Comparison of ENCODE assay signal across 35 mouse cellular contexts in the genomic region with DNA sequence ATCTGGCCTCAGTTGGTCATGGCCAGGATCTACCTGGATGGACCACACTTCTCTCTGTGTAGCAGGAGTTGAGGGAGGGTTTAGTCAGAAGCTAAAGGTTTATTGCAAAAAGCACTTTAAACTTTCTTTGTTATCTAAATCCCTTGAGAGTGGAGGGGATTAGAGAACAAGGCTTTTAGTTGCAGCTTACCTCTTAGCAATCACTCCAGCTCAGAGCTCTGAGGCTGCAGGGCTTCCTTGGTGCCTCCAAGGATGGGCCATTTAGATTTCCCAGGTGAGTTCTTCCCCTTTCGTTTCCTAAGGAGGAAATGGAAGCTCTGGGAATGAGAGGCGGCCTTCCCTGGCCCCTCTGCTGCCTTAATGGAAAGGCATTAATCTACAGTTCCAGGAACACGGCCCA. TPM values are rescaled to one million over a fixed set of nuclear protein-coding genes. Genes with fewer than 3 reads are reported as not detected.
"Had no signal": no experiment of that assay in that cellular context is flagged by ENCODE, and none has a peak within 500 bp of the region (broad histone marks: within the 10 kb centered on the region; RNA-seq: fewer than 3 reads in every experiment).

No protein-coding gene starts in this region.

- H3K9me3 ChIP-seq: heart, embryonic 10.5 days; heart, embryonic 12.5 days; heart, embryonic 13.5 days; heart, embryonic 15.5 days; hindbrain, embryonic 10.5 days; hindbrain, embryonic 12.5 days; hindbrain, embryonic 13.5 days; hindbrain, embryonic 15.5 days; intestine, embryonic 15.5 days; kidney, embryonic 15.5 days had no signal

- H3K27ac ChIP-seq: heart, embryonic 10.5 days; heart, embryonic 13.5 days; heart, embryonic 15.5 days; hindbrain, embryonic 10.5 days; hindbrain, embryonic 12.5 days; hindbrain, embryonic 13.5 days; hindbrain, embryonic 14.5 days; hindbrain, embryonic 15.5 days; hindbrain, postnatal 0 days; intestine, embryonic 15.5 days; kidney, embryonic 15.5 days; kidney, postnatal 0 days; layer of hippocampus, adult 2 months had no signal

- H3K36me3 ChIP-seq: heart, embryonic 10.5 days; heart, embryonic 12.5 days; heart, embryonic 13.5 days; heart, embryonic 15.5 days; hindbrain, embryonic 10.5 days; hindbrain, embryonic 12.5 days; hindbrain, embryonic 13.5 days; hindbrain, embryonic 15.5 days; intestine, embryonic 15.5 days; kidney, embryonic 15.5 days had no signal

- H3K9ac ChIP-seq: heart, embryonic 12.5 days; heart, embryonic 13.5 days; heart, embryonic 15.5 days; hindbrain, embryonic 12.5 days; hindbrain, embryonic 13.5 days; hindbrain, embryonic 14.5 days; hindbrain, embryonic 15.5 days; intestine, embryonic 15.5 days; kidney, embryonic 15.5 days had no signal

- DNase-seq: heart, postnatal 10 days; heart, postnatal 14 days; heart, postnatal 36 days; heart, postnatal 4 days; kidney, adult 11 months; kidney, adult 18-20 months; kidney, adult 2 months; kidney, adult 8-10 months; kidney, adult 9 months; kidney, postnatal 10 days; kidney, postnatal 14 days; kidney, postnatal 25 days; kidney, postnatal 36 days; kidney, postnatal 4 days; layer of hippocampus, adult 9-11 months; layer of hippocampus, postnatal 36 days had no signal

- ATAC-seq: hindbrain, embryonic 16.5 days; hindbrain, postnatal 0 days; inflammation-experienced regulatory T-cells, adult 6 months; intestine, embryonic 15.5 days; intestine, embryonic 16.5 days; intestine, postnatal 0 days had no signal

- H3K27me3 ChIP-seq: heart, embryonic 12.5 days; heart, embryonic 15.5 days; hindbrain, embryonic 12.5 days; hindbrain, embryonic 13.5 days; hindbrain, embryonic 15.5 days; intestine, embryonic 15.5 days; kidney, embryonic 15.5 days had no signal

- H3K4me1 ChIP-seq: hindbrain, embryonic 15.5 days; intestine, embryonic 15.5 days had no signal

- H3K4me3 ChIP-seq: heart, embryonic 10.5 days; heart, embryonic 12.5 days; heart, embryonic 13.5 days; heart, embryonic 15.5 days; hindbrain, embryonic 10.5 days; hindbrain, embryonic 12.5 days; hindbrain, embryonic 13.5 days; hindbrain, embryonic 15.5 days; intestine, embryonic 15.5 days; kidney, embryonic 15.5 days; layer of hippocampus, adult 2 months had no signal

- H3K4me2 ChIP-seq: heart, embryonic 11.5 days; heart, embryonic 12.5 days; heart, embryonic 13.5 days; heart, embryonic 15.5 days; hindbrain, embryonic 12.5 days; hindbrain, embryonic 13.5 days; hindbrain, embryonic 14.5 days; hindbrain, embryonic 15.5 days; intestine, embryonic 15.5 days; kidney, embryonic 15.5 days had no signal

RNA-seq across cellular contexts. Expression of a gene that starts 23.3 kb away (rescaled TPM):
- polyA plus RNA-seq: heart, embryonic 10.5 days; heart, embryonic 11.5 days had no signal
